Mouse (Mus musculus) hindbrain, embryonic 11.5 days (tissue): ENCODE results near the gene Sox5. TPM values are rescaled to one million over a fixed set of nuclear protein-coding genes. Genes with fewer than 3 reads are reported as not detected.

ENCODE experiments used
- ATAC-seq: fragments of 200-750 bp; cut with Nextera tagmentation; 2 replicates; pipeline ENCODE4 v1.8.0; 2017; ENCODE audit warnings: mild to moderate bottlenecking, moderate TSS enrichment, moderate library complexity; ENCODE audit not compliant: low FRiP score
- DNase-seq: peaks from one replicate; pipeline ENCODE4 v3.0.0-alpha.2; 2015; ENCODE audit warnings: low spot score
- H3K27ac ChIP-seq: fragments of 300-500 bp; sonication (generic); 2 replicates; pipeline ENCODE4 v1.5.1; 2014; ENCODE audit warnings: mild to moderate bottlenecking, low read depth, low read length
- H3K27me3 ChIP-seq: fragments of 300-500 bp; sonication (generic); 2 replicates; pipeline ENCODE4 v1.6.1; 2014; ENCODE audit warnings: mild to moderate bottlenecking, low read length, moderate library complexity, mixed read lengths; ENCODE audit not compliant: control insufficient read depth, insufficient read depth
- H3K36me3 ChIP-seq: fragments of 300-500 bp; sonication (generic); 2 replicates; pipeline ENCODE4 v1.6.1; 2014; ENCODE audit warnings: mild to moderate bottlenecking, low read length, moderate library complexity, mixed read lengths; ENCODE audit not compliant: control insufficient read depth, insufficient read depth
- H3K4me1 ChIP-seq: fragments of 300-500 bp; sonication (generic); replicated peaks from 2 replicates; pipeline ENCODE4 v1.6.1; 2014; ENCODE audit warnings: low read length, mixed read lengths; ENCODE audit not compliant: control insufficient read depth, insufficient read depth
- H3K4me2 ChIP-seq: fragments of 300-500 bp; sonication (generic); replicated peaks from 2 replicates; pipeline ENCODE4 v1.6.1; 2014; ENCODE audit warnings: mild to moderate bottlenecking, low read depth, low read length
- H3K4me3 ChIP-seq: fragments of 300-500 bp; sonication (generic); 2 replicates; pipeline ENCODE4 v1.5.1; 2014; ENCODE audit warnings: low read depth, low read length
- H3K9ac ChIP-seq: fragments of 300-500 bp; sonication (generic); 2 replicates; pipeline ENCODE4 v1.6.1; 2014; ENCODE audit warnings: low read depth, low read length
- H3K9me3 ChIP-seq: fragments of 300-500 bp; sonication (generic); 2 replicates; pipeline ENCODE4 v1.6.1; 2016; ENCODE audit warnings: low read length; ENCODE audit not compliant: control insufficient read depth
- WGBS: fragments of 180-500 bp; shearing (Covaris S2); extraction: QIAGEN DNeasy Blood & Tissue Kit; methylation state at CpG from one replicate; pipeline ENCODE4 v1.1.7; 2014; 5-methylcytosine and 5-hydroxymethylcytosine counted together
- polyA plus RNA-seq: library from polyadenylated mRNA; unstranded; fragments of >200 nt; fragmentation: Nextera tagmentation; extraction: Ambion mirVana; gene quantifications from 2 replicates; pipeline ENCODE4 v1.2.1, GENCODE M21; 2014

Gene Sox5
- polyA plus RNA-seq, 1 experiment from 2014 or later: 35.0 TPM

GRCm38 (mm10) chr6:143995046-143995445 is 786.7 kb downstream of the Sox5 start:
- H3K27me3 ChIP-seq: no peaks in the 10 kb centered on the region
- H3K36me3 ChIP-seq: no peaks in the 10 kb centered on the region
- no peaks in the 10 kb centered on the region for H3K4me1 ChIP-seq
- H3K9ac ChIP-seq: no peak overlapping the region
- DNase-seq (no peak), ATAC-seq (no peak)
- H3K27ac ChIP-seq: no peak overlapping the region
- H3K4me2 ChIP-seq: no peak overlapping the region
- H3K4me3 ChIP-seq: no peak overlapping the region
- WGBS: 57% methylated on average over 4 of the region's 4 CpGs
- no peaks in the 10 kb centered on the region for H3K9me3 ChIP-seq

GRCm38 (mm10) chr6:143987548-143987947 is 794.2 kb downstream of the Sox5 start:
- Histone ChIP-seq H3K27ac (no peak overlapping the region), H3K4me3 (no peak overlapping the region), H3K36me3 (no peaks in the 10 kb centered on the region), H3K4me2 (no peak overlapping the region), H3K27me3 (no peaks in the 10 kb centered on the region), H3K9ac (no peak overlapping the region), H3K9me3 (no peaks in the 10 kb centered on the region), H3K4me1 (no peaks in the 10 kb centered on the region)
- no peak for ATAC-seq
- DNase-seq: no peak

- no peaks in the 10 kb centered on the region for H3K27me3 ChIP-seq
- no peak overlapping the region for H3K4me2 ChIP-seq
- DNase-seq (no peak), ATAC-seq (no peak)
- H3K4me3 ChIP-seq: no peak overlapping the region
- no peak overlapping the region for H3K27ac ChIP-seq
- no peaks in the 10 kb centered on the region for H3K9me3 ChIP-seq
- no peaks in the 10 kb centered on the region for H3K4me1 ChIP-seq
- no peaks in the 10 kb centered on the region for H3K36me3 ChIP-seq
- 93% methylated on average over 8 of the region's 8 CpGs for WGBS
- H3K9ac ChIP-seq: no peak overlapping the region
These were observed 801.6 kb downstream of the Sox5 start for GRCm38 (mm10) chr6:143980131-143980530.

GRCm38 (mm10) chr6:143967724-143968400 is 813.9 kb downstream of the Sox5 start:
- H3K4me3 ChIP-seq: no peak overlapping the region
- ATAC-seq (no peak), DNase-seq (no peak)
- H3K9me3 ChIP-seq: no peaks in the 10 kb centered on the region
- H3K4me2 ChIP-seq: no peak overlapping the region
- no peaks in the 10 kb centered on the region for H3K36me3 ChIP-seq
- H3K27me3 ChIP-seq: no peaks in the 10 kb centered on the region
- H3K9ac ChIP-seq: no peak overlapping the region
- no peak overlapping the region for H3K27ac ChIP-seq
- no peaks in the 10 kb centered on the region for H3K4me1 ChIP-seq
- 60% methylated on average over 9 of the region's 9 CpGs for WGBS

GRCm38 (mm10) chr6:143960487-143960886 is 821.3 kb downstream of the Sox5 start:
- H3K9ac ChIP-seq: no peak overlapping the region
- no peaks in the 10 kb centered on the region for H3K4me1 ChIP-seq
- no peaks in the 10 kb centered on the region for H3K36me3 ChIP-seq
- H3K27ac ChIP-seq: no peak overlapping the region
- DNase-seq: no peak
- H3K27me3 ChIP-seq: no peaks in the 10 kb centered on the region
- ATAC-seq: no peak
- no peak overlapping the region for H3K4me2 ChIP-seq
- no peaks in the 10 kb centered on the region for H3K9me3 ChIP-seq
- H3K4me3 ChIP-seq: no peak overlapping the region
- WGBS: 95% methylated on average over 11 of the region's 11 CpGs

- WGBS: 87% methylated on average over 8 of the region's 8 CpGs
- Histone ChIP-seq H3K27ac (no peak overlapping the region), H3K27me3 (no peaks in the 10 kb centered on the region), H3K4me2 (no peak overlapping the region), H3K4me1 (no peaks in the 10 kb centered on the region), H3K4me3 (no peak overlapping the region), H3K9ac (no peak overlapping the region), H3K9me3 (no peaks in the 10 kb centered on the region), H3K36me3 (no peaks in the 10 kb centered on the region)
- DNase-seq (no peak), ATAC-seq (no peak)
These were observed 821.7 kb downstream of the Sox5 start for GRCm38 (mm10) chr6:143960081-143960480.

- H3K4me3 ChIP-seq: no peak overlapping the region
- H3K27me3 ChIP-seq: no peaks in the 10 kb centered on the region
- no peaks in the 10 kb centered on the region for H3K36me3 ChIP-seq
- H3K9ac ChIP-seq: no peak overlapping the region
- no peak for DNase-seq
- WGBS: 92% methylated on average over 7 of the region's 7 CpGs
- no peaks in the 10 kb centered on the region for H3K9me3 ChIP-seq
- H3K4me1 ChIP-seq: no peaks in the 10 kb centered on the region
- H3K4me2 ChIP-seq: no peak overlapping the region
- ATAC-seq: no peak
- H3K27ac ChIP-seq: no peak overlapping the region
These were observed 823.4 kb downstream of the Sox5 start for GRCm38 (mm10) chr6:143958372-143958771.

GRCm38 (mm10) chr6:143957063-143957462 is 824.7 kb downstream of the Sox5 start:
- Histone ChIP-seq H3K4me1 (no peaks in the 10 kb centered on the region), H3K4me3 (no peak overlapping the region), H3K4me2 (no peak overlapping the region), H3K27me3 (no peaks in the 10 kb centered on the region), H3K36me3 (no peaks in the 10 kb centered on the region), H3K9ac (no peak overlapping the region), H3K27ac (no peak overlapping the region), H3K9me3 (no peaks in the 10 kb centered on the region)
- ATAC-seq: no peak
- 82% methylated on average over 5 of the region's 5 CpGs for WGBS
- no peak for DNase-seq

- H3K4me3 ChIP-seq: no peak overlapping the region
- WGBS: 76% methylated on average over 12 of the region's 12 CpGs
- peak overlapping the region; percentile 36; the same call in 1 of the 2 replicates for H3K27ac ChIP-seq
- no peaks in the 10 kb centered on the region for H3K4me1 ChIP-seq
- no peak for DNase-seq
- no peak for ATAC-seq
- no peaks in the 10 kb centered on the region for H3K36me3 ChIP-seq
- H3K27me3 ChIP-seq: no peaks in the 10 kb centered on the region
- H3K9ac ChIP-seq: no peak overlapping the region
- H3K4me2 ChIP-seq: no peak overlapping the region
- no peaks in the 10 kb centered on the region for H3K9me3 ChIP-seq
These were observed 833.0 kb downstream of the Sox5 start for GRCm38 (mm10) chr6:143948553-143949308.
